Mouse (Mus musculus) stomach, embryonic 14.5 days (tissue): ENCODE measurements at regions not wholly inside any gene's neighbourhood (a gene's known extent, or its start where the extent isn't known, plus 50 kb on each side); places are given as distances from the start of the nearest gene placed in this dataset.

ENCODE experiments used
- ATAC-seq: fragments of 200-750 bp; cut with Nextera tagmentation; 2 replicates; pipeline ENCODE4 v1.8.0; 2017; ENCODE audit warnings: low read depth, moderate TSS enrichment; ENCODE audit not compliant: insufficient number of reproducible peaks, insufficient read depth, low FRiP score
- H3K27ac ChIP-seq: fragments of 300-500 bp; sonication (generic); 2 replicates; pipeline ENCODE4 v1.5.1; 2014; ENCODE audit warnings: mild to moderate bottlenecking, low read length, moderate library complexity, mixed read lengths
- H3K27me3 ChIP-seq: fragments of 300-500 bp; sonication (generic); 2 replicates; pipeline ENCODE4 v1.6.1; 2014; ENCODE audit warnings: low read length, control low read depth, mixed read lengths; ENCODE audit not compliant: control insufficient read depth, insufficient read depth
- H3K36me3 ChIP-seq: fragments of 300-500 bp; sonication (generic); 2 replicates; pipeline ENCODE4 v1.6.1; 2014; ENCODE audit warnings: mild to moderate bottlenecking, control low read depth, low read length, moderate library complexity, mixed read lengths; ENCODE audit not compliant: control insufficient read depth, insufficient read depth
- H3K4me1 ChIP-seq: fragments of 300-500 bp; sonication (generic); 2 replicates; pipeline ENCODE4 v1.6.1; 2014; ENCODE audit warnings: low read length, control low read depth, mixed read lengths; ENCODE audit not compliant: control insufficient read depth, insufficient read depth
- H3K4me2 ChIP-seq: fragments of 300-500 bp; sonication (generic); replicated peaks from 2 replicates; pipeline ENCODE4 v1.6.1; 2014; ENCODE audit warnings: low read depth, low read length, control low read depth
- H3K4me3 ChIP-seq: fragments of 300-500 bp; sonication (generic); 2 replicates; pipeline ENCODE4 v1.5.1; 2014; ENCODE audit warnings: low read depth, low read length, control low read depth
- H3K9ac ChIP-seq: fragments of 300-500 bp; sonication (generic); replicated peaks from 2 replicates; pipeline ENCODE4 v1.6.1; 2014; ENCODE audit warnings: low read depth, mild to moderate bottlenecking, control low read depth, low read length, moderate library complexity, mixed read lengths
- H3K9me3 ChIP-seq: fragments of 300-500 bp; sonication (generic); 2 replicates; pipeline ENCODE4 v1.6.1; 2016; ENCODE audit warnings: low read depth, low read length, control low read depth; ENCODE audit not compliant: control insufficient read depth
- WGBS: fragments of 180-500 bp; shearing (Covaris S2); extraction: QIAGEN DNeasy Blood & Tissue Kit; methylation state at CpG from one replicate; pipeline ENCODE4 v1.1.7; 2014; 5-methylcytosine and 5-hydroxymethylcytosine counted together

DNA sequence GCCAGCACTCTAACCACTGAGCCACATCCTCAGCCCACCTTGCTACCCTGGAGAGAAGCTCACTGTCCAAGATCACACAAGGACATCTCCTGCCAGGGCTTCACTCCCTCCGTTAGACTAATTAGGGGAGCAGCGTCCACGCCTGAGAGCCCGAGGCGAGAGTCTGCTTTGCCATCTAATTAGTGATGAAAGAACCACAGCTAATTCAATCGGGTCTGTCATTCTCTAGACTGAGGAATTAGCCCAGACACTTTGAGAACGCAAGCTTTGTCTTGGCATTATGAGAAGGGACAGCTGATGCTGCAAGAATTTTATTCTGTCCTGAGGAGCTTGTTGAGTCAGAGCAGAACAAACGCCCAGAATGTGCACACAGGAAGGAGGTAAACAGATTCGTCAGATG is 200.5 kb upstream of the Zc3h12c start:
- Histone ChIP-seq H3K4me2 (no peak overlapping the region), H3K27me3 (no peaks in the 10 kb centered on the region), H3K4me1 (no peaks in the 10 kb centered on the region), H3K9ac (no peak overlapping the region), H3K9me3 (no peaks in the 10 kb centered on the region), H3K4me3 (no peak overlapping the region), H3K36me3 (no peaks in the 10 kb centered on the region), H3K27ac (no peak overlapping the region)
- 76% methylated on average over 9 of the region's 9 CpGs for WGBS
- no peak for ATAC-seq

DNA sequence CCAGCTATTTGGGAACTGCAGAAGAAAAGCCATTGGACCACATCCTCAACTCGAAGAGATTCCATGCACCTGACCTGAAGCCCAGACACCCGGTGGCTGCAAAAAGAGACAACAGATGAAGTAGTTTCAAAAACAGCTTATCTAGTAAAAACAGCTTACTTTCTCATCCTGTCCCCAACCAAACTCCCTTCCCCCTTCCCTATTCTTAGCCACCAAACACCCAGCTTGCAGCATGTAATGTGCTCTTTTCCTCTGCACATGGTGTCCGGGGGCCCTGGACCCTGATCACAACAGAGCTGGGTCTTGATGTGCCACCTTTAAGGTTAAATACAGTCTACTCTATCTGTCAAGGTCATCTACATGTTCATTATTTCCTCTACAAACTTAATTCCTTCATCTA is 199.7 kb upstream of the Zc3h12c start:
- no peaks in the 10 kb centered on the region for H3K27me3 ChIP-seq
- no peak overlapping the region for H3K4me3 ChIP-seq
- H3K9me3 ChIP-seq: no peaks in the 10 kb centered on the region
- WGBS: 85% methylated on average over 3 of the region's 3 CpGs
- ATAC-seq: no peak
- H3K4me1 ChIP-seq: no peaks in the 10 kb centered on the region
- no peaks in the 10 kb centered on the region for H3K36me3 ChIP-seq
- no peak overlapping the region for H3K4me2 ChIP-seq
- no peak overlapping the region for H3K9ac ChIP-seq
- H3K27ac ChIP-seq: no peak overlapping the region

- 61% methylated on average over 9 of the region's 9 CpGs for WGBS
- no peak for ATAC-seq
- H3K27me3 ChIP-seq: no peaks in the 10 kb centered on the region
- no peak overlapping the region for H3K9ac ChIP-seq
- H3K4me2 ChIP-seq: no peak overlapping the region
- no peaks in the 10 kb centered on the region for H3K9me3 ChIP-seq
- no peak overlapping the region for H3K27ac ChIP-seq
- no peak overlapping the region for H3K4me3 ChIP-seq
- no peaks in the 10 kb centered on the region for H3K36me3 ChIP-seq
- no peaks in the 10 kb centered on the region for H3K4me1 ChIP-seq
Measured at GRCm38 (mm10) chr9:52366046-52366445, 197.7 kb upstream of the Zc3h12c start.

DNA sequence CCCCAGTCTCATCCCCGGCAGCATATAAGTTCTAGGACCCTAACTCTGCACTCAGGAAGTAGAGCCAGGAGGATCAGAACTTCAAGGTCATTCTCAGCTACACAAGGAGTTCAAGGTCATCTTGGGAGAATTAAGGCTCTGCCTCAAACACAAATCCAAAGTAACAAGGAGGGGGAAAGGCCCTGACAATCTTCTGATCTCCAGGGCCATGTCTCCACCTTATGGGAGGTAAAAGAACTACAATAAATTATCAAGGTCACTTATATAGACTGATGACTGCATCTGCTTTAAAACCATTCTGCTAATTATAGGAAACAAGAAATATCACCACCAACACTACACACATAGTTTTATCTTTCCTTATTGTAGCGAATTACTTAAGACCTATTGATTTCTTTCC is 193.2 kb upstream of the Zc3h12c start:
- Histone ChIP-seq H3K4me3 (no peak overlapping the region), H3K9me3 (no peaks in the 10 kb centered on the region), H3K36me3 (no peaks in the 10 kb centered on the region), H3K4me2 (no peak overlapping the region), H3K27me3 (no peaks in the 10 kb centered on the region), H3K9ac (no peak overlapping the region), H3K27ac (no peak overlapping the region), H3K4me1 (no peaks in the 10 kb centered on the region)
- ATAC-seq: no peak
- WGBS: 71% methylated on average over 2 of the region's 2 CpGs

DNA sequence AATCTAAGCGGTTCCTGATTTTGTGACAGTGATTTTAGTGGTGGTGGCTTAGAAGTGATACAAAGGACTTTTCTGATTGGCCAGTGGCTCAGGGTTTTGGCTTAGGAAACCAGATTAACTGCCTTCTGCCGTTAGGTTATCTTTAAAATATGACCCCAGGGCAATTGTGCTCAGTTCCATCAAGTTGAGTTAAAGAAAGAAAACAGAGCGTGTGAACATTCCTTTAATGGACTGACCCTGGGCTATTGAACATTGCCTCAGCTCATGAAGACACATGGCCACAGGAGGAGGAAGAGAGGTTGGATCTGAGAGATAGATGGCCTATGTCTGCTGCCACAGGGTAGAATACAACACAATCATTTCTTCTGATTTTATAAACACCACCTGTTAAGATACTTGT is 191.0 kb upstream of the Zc3h12c start:
- H3K36me3 ChIP-seq: no peaks in the 10 kb centered on the region
- no peak for ATAC-seq
- H3K4me1 ChIP-seq: no peaks in the 10 kb centered on the region
- no peaks in the 10 kb centered on the region for H3K27me3 ChIP-seq
- H3K4me3 ChIP-seq: no peak overlapping the region
- 47% methylated on average over 3 of the region's 3 CpGs for WGBS
- H3K9me3 ChIP-seq: no peaks in the 10 kb centered on the region
- no peak overlapping the region for H3K27ac ChIP-seq
- H3K4me2 ChIP-seq: no peak overlapping the region
- no peak overlapping the region for H3K9ac ChIP-seq

GRCm38 (mm10) chr9:52356549-52356948 is 188.2 kb upstream of the Zc3h12c start:
- no peaks in the 10 kb centered on the region for H3K4me1 ChIP-seq
- no peak overlapping the region for H3K9ac ChIP-seq
- H3K36me3 ChIP-seq: no peaks in the 10 kb centered on the region
- no peak overlapping the region for H3K27ac ChIP-seq
- no peak for ATAC-seq
- H3K4me2 ChIP-seq: no peak overlapping the region
- H3K9me3 ChIP-seq: no peaks in the 10 kb centered on the region
- 67% methylated on average over 3 of the region's 3 CpGs for WGBS
- H3K27me3 ChIP-seq: no peaks in the 10 kb centered on the region
- no peak overlapping the region for H3K4me3 ChIP-seq

GRCm38 (mm10) chr9:52355187-52355982 is 187.0 kb upstream of the Zc3h12c start:
- no peaks in the 10 kb centered on the region for H3K9me3 ChIP-seq
- no peaks in the 10 kb centered on the region for H3K36me3 ChIP-seq
- H3K4me2 ChIP-seq: no peak overlapping the region
- H3K9ac ChIP-seq: no peak overlapping the region
- 40% methylated on average over 10 of the region's 10 CpGs for WGBS
- no peaks in the 10 kb centered on the region for H3K4me1 ChIP-seq
- ATAC-seq: no peak
- H3K4me3 ChIP-seq: no peak overlapping the region
- H3K27me3 ChIP-seq: no peaks in the 10 kb centered on the region
- no peak overlapping the region for H3K27ac ChIP-seq

GRCm38 (mm10) chr9:52348536-52349527 is 180.5 kb upstream of the Zc3h12c start:
- no peak overlapping the region for H3K27ac ChIP-seq
- no peak overlapping the region for H3K4me3 ChIP-seq
- no peak for ATAC-seq
- H3K36me3 ChIP-seq: no peaks in the 10 kb centered on the region
- no peak overlapping the region for H3K9ac ChIP-seq
- no peaks in the 10 kb centered on the region for H3K27me3 ChIP-seq
- 84% methylated on average over 7 of the region's 7 CpGs for WGBS
- H3K9me3 ChIP-seq: no peaks in the 10 kb centered on the region
- no peak overlapping the region for H3K4me2 ChIP-seq
- no peaks in the 10 kb centered on the region for H3K4me1 ChIP-seq
